Mouse (Mus musculus) kidney, adult 2 months (tissue): ENCODE data around the gene Polr3e. TPM values are rescaled to one million over a fixed set of nuclear protein-coding genes. Genes with fewer than 3 reads are reported as not detected.

Source experiments
- DNase-seq: peaks from one replicate; pipeline ENCODE4 v3.0.0; 2021
- H3K27ac ChIP-seq: fragments of 200-500 bp; 2 replicates; pipeline ENCODE4 v1.5.1; 2012; ENCODE audit warnings: low read depth, low read length, control low read depth, inconsistent platforms; ENCODE audit not compliant: insufficient read depth
- H3K27me3 ChIP-seq: fragments of 200-500 bp; replicated peaks from 2 replicates; pipeline ENCODE4 v1.6.1; 2012; ENCODE audit warnings: mild to moderate bottlenecking, moderate library complexity, low read length, inconsistent platforms; ENCODE audit not compliant: control insufficient read depth, insufficient read depth
- H3K36me3 ChIP-seq: fragments of 200-500 bp; 2 replicates; pipeline ENCODE4 v1.6.1; 2012; ENCODE audit warnings: mild to moderate bottlenecking, moderate library complexity, low read length, inconsistent platforms; ENCODE audit not compliant: control insufficient read depth, insufficient read depth
- H3K4me1 ChIP-seq: fragments of 200-500 bp; 2 replicates; pipeline ENCODE4 v1.6.1; 2011; ENCODE audit warnings: low read length; ENCODE audit not compliant: control insufficient read depth, insufficient read depth
- H3K4me3 ChIP-seq: fragments of 200-500 bp; 2 replicates; pipeline ENCODE4 v1.5.1; 2011; ENCODE audit warnings: mild to moderate bottlenecking, low read depth, low read length, control low read depth; ENCODE audit not compliant: insufficient read depth
- CTCF ChIP-seq: fragments of 200-500 bp; conservative IDR thresholded peaks from 2 replicates; pipeline ENCODE4 v1.5.1; 2011; ENCODE audit warnings: low read depth, mild to moderate bottlenecking, control low read depth, low read length, moderate library complexity, mixed read lengths; ENCODE audit not compliant: insufficient read depth, insufficient read length
- POLR2A ChIP-seq: fragments of 200-500 bp; IDR thresholded peaks from one replicate; pipeline ENCODE4 v1.6.1; 2011; ENCODE audit warnings: low read depth, low read length, control low read depth
- WGBS: fragments of 180-500 bp; shearing (Covaris S2); methylation state at CpG from one replicate; pipeline ENCODE4 v1.1.7; 2018; 5-methylcytosine and 5-hydroxymethylcytosine counted together
- polyA plus RNA-seq: library from polyadenylated mRNA; depleted of rRNA; stranded (reverse); fragments of >200 nt; gene quantifications from 2 replicates; pipeline ENCODE4 v1.2.3, GENCODE M21; 2012

Polr3e gene
- polyA plus RNA-seq, 1 experiment = 26.9 TPM

DNA sequence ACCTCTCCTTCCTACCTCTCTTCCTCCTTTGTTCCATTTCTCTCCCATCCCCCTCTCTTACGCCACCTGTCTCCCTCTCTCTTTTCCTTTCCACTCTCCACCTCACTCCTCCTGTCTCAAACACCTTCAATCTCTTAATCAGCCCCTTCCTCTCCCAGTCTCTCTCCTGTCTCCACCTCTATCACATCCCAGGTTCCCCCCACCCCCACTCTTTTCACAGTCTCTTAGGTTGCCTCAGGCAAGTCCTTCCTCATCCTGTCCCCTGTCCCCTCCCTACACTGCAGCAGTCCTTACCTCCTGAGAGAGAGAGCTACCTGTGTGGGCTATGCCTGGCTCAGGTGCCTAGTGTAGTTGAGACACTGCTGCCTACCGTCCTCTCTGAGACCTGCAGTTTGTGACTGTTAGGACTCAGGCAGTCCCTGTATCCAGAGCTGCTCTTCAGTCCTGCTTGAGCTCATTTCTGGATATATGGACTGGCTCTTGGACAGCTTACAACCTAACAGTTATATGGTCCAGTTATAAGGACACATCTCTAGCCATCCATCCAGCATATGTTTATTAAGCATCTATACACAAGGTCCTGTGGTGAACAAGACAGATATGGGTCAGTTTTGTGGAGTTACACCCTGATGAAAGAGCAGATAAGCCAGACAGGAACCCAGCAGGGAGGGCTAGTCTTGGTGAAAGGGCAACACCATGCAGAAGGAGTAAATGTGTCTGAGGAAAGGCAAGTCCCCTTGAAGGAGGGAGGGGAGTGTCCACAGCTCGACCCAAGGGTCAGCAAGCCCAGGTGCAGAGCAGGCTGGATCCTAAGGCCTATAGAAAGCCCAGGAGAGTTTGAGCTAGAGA, 41.8 kb upstream of the Polr3e start:
- TF ChIP-seq CTCF (no peak), POLR2A (no peak)
- no peak for DNase-seq
- Histone ChIP-seq H3K4me1 (no peaks in the 10 kb centered on the region), H3K4me3 (no peak overlapping the region), H3K27me3 (no peaks in the 10 kb centered on the region), H3K36me3 (no peaks in the 10 kb centered on the region), H3K27ac (no peak overlapping the region)
- WGBS = 75% methylated on average over 3 of the region's 3 CpGs

DNA sequence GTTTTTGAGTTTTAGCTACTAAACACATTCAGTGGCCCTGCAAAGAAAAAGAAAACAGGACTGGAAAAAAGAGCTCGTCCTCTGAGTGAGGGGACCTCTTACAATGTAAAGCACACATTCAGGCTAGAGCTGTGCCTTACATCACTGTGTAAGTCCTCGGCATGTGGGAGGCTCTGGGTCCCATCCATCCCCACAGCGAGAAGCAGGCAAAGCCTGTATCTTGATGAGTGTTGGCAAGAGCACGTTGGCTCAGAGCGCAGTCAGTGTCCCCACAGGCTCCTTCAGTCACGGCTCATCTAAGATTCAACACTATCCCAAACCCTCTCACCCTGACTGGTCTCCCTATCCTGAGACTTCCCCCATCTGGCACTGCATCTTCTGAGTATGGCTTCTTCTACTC, 39.3 kb upstream of the Polr3e start:
- H3K36me3 ChIP-seq = no peaks in the 10 kb centered on the region
- DNase-seq = no peak
- TF ChIP-seq POLR2A (no peak), CTCF (no peak)
- H3K4me3 ChIP-seq = no peak overlapping the region
- WGBS = 85% methylated on average over 6 of the region's 6 CpGs
- no peak overlapping the region for H3K27ac ChIP-seq
- no peaks in the 10 kb centered on the region for H3K27me3 ChIP-seq
- H3K4me1 ChIP-seq = no peaks in the 10 kb centered on the region

- 93% methylated on average over 3 of the region's 3 CpGs for WGBS
- Histone ChIP-seq H3K27ac (no peak overlapping the region), H3K36me3 (no peaks in the 10 kb centered on the region), H3K27me3 (no peaks in the 10 kb centered on the region), H3K4me3 (no peak overlapping the region), H3K4me1 (no peaks in the 10 kb centered on the region)
- TF ChIP-seq CTCF = no peak
- TF ChIP-seq POLR2A = no peak
- no peak for DNase-seq
These were observed 37.6 kb upstream of the Polr3e start for GRCm38 (mm10) chr7:120879972-120880371.

GRCm38 (mm10) chr7:120880770-120881169, 36.8 kb upstream of the Polr3e start:
- 94% methylated on average over 4 of the region's 4 CpGs for WGBS
- Histone ChIP-seq H3K4me1 (no peaks in the 10 kb centered on the region), H3K27ac (no peak overlapping the region), H3K27me3 (no peaks in the 10 kb centered on the region), H3K36me3 (no peaks in the 10 kb centered on the region), H3K4me3 (no peak overlapping the region)
- DNase-seq = no peak
- TF ChIP-seq CTCF (no peak), POLR2A (no peak)

DNA sequence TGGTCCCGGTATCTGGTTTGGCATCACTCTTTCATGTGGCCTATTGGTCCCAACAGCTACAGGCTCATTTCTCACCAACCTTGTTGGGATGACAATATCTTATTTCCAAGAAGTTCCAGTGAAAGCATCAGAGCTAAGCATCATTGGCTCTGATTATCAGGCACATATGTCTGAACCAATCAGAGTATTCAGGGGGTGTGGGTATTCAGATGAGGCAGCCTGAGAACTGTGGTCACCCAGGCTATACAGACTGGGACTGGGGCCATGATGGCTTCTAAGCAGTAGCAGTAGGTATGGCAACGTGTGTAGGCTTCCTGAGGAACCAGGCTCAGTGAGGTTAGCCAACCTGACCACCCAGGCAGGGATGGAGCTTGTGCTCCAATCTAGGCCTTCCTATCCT, 36.1 kb upstream of the Polr3e start:
- no peak for DNase-seq
- no peaks in the 10 kb centered on the region for H3K36me3 ChIP-seq
- no peaks in the 10 kb centered on the region for H3K27me3 ChIP-seq
- H3K27ac ChIP-seq = no peak overlapping the region
- TF ChIP-seq CTCF (no peak), POLR2A (no peak)
- H3K4me3 ChIP-seq = no peak overlapping the region
- no peaks in the 10 kb centered on the region for H3K4me1 ChIP-seq
- WGBS = 74% methylated on average over 2 of the region's 2 CpGs

GRCm38 (mm10) chr7:120882674-120883073, 34.9 kb upstream of the Polr3e start:
- no peaks in the 10 kb centered on the region for H3K27me3 ChIP-seq
- no peaks in the 10 kb centered on the region for H3K36me3 ChIP-seq
- H3K27ac ChIP-seq = no peak overlapping the region
- DNase-seq = no peak
- H3K4me3 ChIP-seq = no peak overlapping the region
- no peaks in the 10 kb centered on the region for H3K4me1 ChIP-seq
- WGBS = 71% methylated on average over 4 of the region's 4 CpGs
- TF ChIP-seq POLR2A (no peak), CTCF (no peak)

DNA sequence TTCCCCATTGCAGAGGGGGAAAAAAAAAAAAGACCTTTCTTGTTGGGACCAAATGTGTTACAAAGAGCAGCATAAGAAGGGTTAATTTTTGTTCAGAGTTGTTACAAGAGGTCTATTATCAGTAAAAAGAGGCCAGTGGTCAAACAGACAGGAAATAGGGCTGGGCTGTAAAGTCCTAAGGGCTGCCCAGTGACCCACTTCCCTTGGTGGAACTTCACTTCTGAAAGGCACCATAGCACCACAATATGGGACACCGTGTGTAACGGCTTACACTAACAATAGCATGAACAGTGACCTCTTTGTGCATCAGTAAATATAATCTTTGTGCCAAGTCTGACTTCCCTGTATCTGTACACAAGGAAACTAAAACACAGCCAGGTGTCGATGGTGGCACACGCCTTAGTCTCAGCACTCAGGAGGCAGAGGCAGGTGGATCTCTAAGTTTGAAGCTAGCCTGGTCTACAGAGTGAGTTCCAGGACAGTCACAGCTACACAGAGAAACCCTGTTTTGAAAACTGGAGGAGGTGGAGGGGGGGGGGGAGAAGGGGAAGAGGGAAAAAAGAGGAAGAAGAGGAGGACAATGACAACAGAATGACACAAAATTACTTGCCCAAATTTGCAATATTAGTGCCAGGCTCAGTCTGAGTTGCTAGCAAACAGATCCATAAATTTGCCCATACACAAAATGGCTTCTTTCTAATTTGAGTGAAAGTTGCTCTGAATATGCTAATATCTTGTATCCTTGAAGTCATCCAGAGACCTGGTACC, 33.8 kb upstream of the Polr3e start:
- Histone ChIP-seq H3K4me1 (no peaks in the 10 kb centered on the region), H3K4me3 (no peak overlapping the region), H3K36me3 (no peaks in the 10 kb centered on the region), H3K27ac (no peak overlapping the region), H3K27me3 (no peaks in the 10 kb centered on the region)
- TF ChIP-seq CTCF (no peak), POLR2A (no peak)
- 86% methylated on average over 4 of the region's 4 CpGs for WGBS
- DNase-seq = no peak
